Mouse (Mus musculus) lung, embryonic 15.5 days (tissue): ENCODE data around the gene Vwa8. TPM values are rescaled to one million over a fixed set of nuclear protein-coding genes. Genes with fewer than 3 reads are reported as not detected.

Source experiments
- ATAC-seq: fragments of 200-750 bp; cut with Nextera tagmentation; 2 replicates; pipeline ENCODE4 v1.8.0; 2017; ENCODE audit warnings: moderate number of reproducible peaks, borderline replicate concordance; ENCODE audit not compliant: low FRiP score, low TSS enrichment; ENCODE audit errors: extremely low read depth
- H3K27ac ChIP-seq: fragments of 300-500 bp; sonication (generic); 2 replicates; pipeline ENCODE4 v1.5.1; 2015; ENCODE audit warnings: moderate library complexity, mild to moderate bottlenecking, inconsistent platforms
- H3K27me3 ChIP-seq: fragments of 300-500 bp; sonication (generic); 2 replicates; pipeline ENCODE4 v1.6.1; 2015; ENCODE audit warnings: inconsistent platforms
- H3K36me3 ChIP-seq: fragments of 300-500 bp; sonication (generic); 2 replicates; pipeline ENCODE4 v1.6.1; 2015; ENCODE audit warnings: inconsistent platforms
- H3K4me1 ChIP-seq: fragments of 300-500 bp; sonication (generic); 2 replicates; pipeline ENCODE4 v1.6.1; 2015; ENCODE audit warnings: inconsistent platforms
- H3K4me2 ChIP-seq: fragments of 300-500 bp; sonication (generic); 2 replicates; pipeline ENCODE4 v1.6.1; 2015; ENCODE audit warnings: inconsistent platforms, mild to moderate bottlenecking, moderate library complexity
- H3K4me3 ChIP-seq: fragments of 300-500 bp; sonication (generic); 2 replicates; pipeline ENCODE4 v1.5.1; 2015; ENCODE audit warnings: mild to moderate bottlenecking, inconsistent platforms
- H3K9ac ChIP-seq: fragments of 300-500 bp; sonication (generic); 2 replicates; pipeline ENCODE4 v1.6.1; 2015; ENCODE audit warnings: inconsistent platforms
- H3K9me3 ChIP-seq: fragments of 300-500 bp; sonication (generic); 2 replicates; pipeline ENCODE4 v1.6.1; 2016; ENCODE audit warnings: inconsistent platforms
- WGBS: fragments of 180-500 bp; shearing (Covaris S2); methylation state at CpG from one replicate; pipeline ENCODE4 v1.1.7; 2015; 5-methylcytosine and 5-hydroxymethylcytosine counted together
- polyA plus RNA-seq: library from polyadenylated mRNA; unstranded; fragments of >200 nt; fragmentation: Nextera tagmentation; extraction: Ambion mirVana; gene quantifications from 2 replicates; pipeline ENCODE4 v1.2.1, GENCODE M21; 2015

The Vwa8 gene
- polyA plus RNA-seq, 1 experiment from 2014 or later: 10.3 TPM

DNA sequence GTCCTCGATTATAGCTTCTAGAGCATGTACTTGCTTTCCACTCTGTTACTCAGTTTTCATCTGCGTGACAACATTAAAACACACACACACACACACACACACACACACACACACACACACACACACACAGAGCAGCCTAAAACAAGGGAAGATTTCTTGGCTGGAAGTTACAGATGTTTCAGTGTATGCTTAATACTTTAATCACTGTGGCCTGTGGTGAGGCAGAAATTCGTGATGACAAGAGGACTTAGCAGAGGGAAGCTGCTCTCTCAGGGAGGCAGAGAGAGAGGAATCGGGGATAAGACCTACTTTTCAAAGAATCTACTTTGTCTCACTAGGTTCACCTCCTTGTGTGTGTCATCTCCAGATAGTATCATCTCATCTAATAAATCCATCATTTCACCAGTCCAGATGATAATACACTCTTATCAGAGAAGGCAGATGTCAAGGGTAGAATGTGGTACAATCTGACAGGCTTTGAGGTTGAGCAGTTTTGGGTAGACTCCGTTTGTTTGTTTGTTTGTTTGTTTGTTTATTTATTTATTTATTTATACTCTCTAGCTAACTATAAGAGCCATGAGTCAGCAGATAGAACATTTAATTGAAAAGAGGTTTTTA is 1.2 kb downstream of the Vwa8 start:
- no peaks in the 10 kb centered on the region for H3K36me3 ChIP-seq
- peaks cover 19% of the 10 kb centered on the region for H3K4me1 ChIP-seq
- 30% methylated on average over 5 of the region's 5 CpGs for WGBS
- H3K27me3 ChIP-seq: no peaks in the 10 kb centered on the region
- no peak for ATAC-seq
- H3K9ac ChIP-seq: no peak overlapping the region
- H3K27ac ChIP-seq: no peak overlapping the region
- H3K4me3 ChIP-seq: peak overlapping the region; percentile 63
- H3K9me3 ChIP-seq: no peaks in the 10 kb centered on the region
- H3K4me2 ChIP-seq: peak overlapping the region; percentile 63

DNA sequence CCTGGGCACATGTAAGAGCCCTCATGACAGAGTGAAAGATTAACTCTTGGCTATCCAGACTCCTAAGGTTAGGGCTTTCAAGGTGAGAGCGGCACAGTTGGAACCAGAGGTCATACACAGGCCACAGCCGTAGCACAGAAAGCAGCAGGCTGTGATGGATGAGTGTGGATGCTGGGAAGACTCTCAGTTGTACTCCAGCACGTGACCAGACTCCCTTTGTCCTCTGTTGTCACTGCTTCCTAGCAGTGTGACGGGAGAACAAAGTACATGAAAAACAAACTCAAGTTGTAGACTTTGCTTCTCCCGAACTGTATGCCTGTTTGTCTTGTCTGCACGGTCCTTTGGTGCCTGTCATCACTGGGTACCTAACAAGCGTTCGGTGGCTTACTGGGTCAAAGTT is 1.8 kb downstream of the Vwa8 start:
- no peaks in the 10 kb centered on the region for H3K9me3 ChIP-seq
- no peak overlapping the region for H3K9ac ChIP-seq
- H3K36me3 ChIP-seq: no peaks in the 10 kb centered on the region
- no peak overlapping the region for H3K27ac ChIP-seq
- ATAC-seq: no peak
- no peak overlapping the region for H3K4me3 ChIP-seq
- H3K4me1 ChIP-seq: peaks cover 19% of the 10 kb centered on the region
- no peak overlapping the region for H3K4me2 ChIP-seq
- 18% methylated on average over 8 of the region's 8 CpGs for WGBS
- H3K27me3 ChIP-seq: no peaks in the 10 kb centered on the region

DNA sequence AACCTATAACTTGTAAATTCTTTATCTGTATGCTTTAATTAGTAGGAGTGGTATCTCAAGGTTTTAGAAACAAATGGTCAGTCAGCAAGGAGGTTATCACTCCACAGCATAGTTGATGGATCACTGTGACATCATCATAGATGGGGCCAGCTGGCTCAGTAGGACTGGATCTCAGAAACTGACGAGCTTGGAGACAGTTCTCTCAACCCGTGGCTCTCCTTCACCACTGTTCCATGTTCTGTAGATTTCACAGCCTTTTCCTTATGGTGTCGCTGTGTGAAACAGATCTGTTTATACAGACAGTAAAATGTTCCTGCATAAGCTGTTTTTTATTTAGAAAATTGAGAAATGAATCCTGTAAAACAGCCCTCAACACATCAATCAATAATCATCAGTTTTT is 2.5 kb downstream of the Vwa8 start:
- no peak for ATAC-seq
- no peaks in the 10 kb centered on the region for H3K9me3 ChIP-seq
- no peak overlapping the region for H3K4me2 ChIP-seq
- no peaks in the 10 kb centered on the region for H3K36me3 ChIP-seq
- 28% methylated on average over 3 of the region's 3 CpGs for WGBS
- H3K9ac ChIP-seq: no peak overlapping the region
- no peak overlapping the region for H3K4me3 ChIP-seq
- H3K27me3 ChIP-seq: no peaks in the 10 kb centered on the region
- no peak overlapping the region for H3K27ac ChIP-seq
- peaks cover 19% of the 10 kb centered on the region for H3K4me1 ChIP-seq

DNA sequence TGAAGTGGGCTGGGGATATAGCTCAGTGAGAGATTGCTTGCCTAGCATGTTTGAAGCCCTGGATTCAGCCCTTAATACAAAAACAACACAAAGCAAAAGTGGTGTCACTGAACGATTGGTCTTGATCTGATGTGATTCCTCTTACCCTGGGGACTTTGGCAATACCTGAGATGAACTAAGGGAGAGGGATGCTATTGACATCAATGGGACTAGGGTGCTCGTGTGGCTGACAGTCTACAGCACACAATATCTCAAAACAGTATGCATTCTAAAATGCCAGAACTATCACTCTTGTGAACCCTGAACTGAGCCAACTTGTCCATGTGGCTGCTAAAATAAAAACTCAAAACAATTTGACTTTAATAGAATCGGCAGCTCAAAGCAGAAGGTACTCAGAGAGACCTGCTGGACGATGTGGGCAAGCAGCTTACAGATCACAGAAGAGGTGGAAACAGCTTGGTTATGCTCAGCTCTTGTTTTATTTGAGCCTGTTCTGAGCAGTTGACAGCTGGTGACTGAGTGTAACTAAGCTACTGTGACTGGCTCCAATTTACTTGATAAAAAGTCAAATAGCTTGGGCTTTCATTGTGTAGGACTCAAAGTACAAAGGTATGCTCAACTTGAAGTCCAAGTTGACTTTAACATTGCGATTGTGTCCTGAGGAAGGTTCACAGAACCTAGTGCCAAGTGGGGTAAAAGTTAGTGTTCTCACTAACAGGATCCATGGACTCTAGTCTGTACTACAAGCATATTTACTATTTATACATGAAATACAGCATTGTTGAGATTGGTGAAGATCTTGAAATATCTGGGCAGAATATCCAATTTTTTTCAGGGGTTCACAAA is 3.8 kb downstream of the Vwa8 start:
- Histone ChIP-seq H3K4me2 (no peak overlapping the region), H3K4me3 (no peak overlapping the region), H3K27ac (no peak overlapping the region), H3K36me3 (no peaks in the 10 kb centered on the region), H3K9ac (no peak overlapping the region), H3K4me1 (peaks cover 19% of the 10 kb centered on the region), H3K9me3 (no peaks in the 10 kb centered on the region), H3K27me3 (no peaks in the 10 kb centered on the region)
- ATAC-seq: no peak
- 69% methylated on average over 5 of the region's 5 CpGs for WGBS

DNA sequence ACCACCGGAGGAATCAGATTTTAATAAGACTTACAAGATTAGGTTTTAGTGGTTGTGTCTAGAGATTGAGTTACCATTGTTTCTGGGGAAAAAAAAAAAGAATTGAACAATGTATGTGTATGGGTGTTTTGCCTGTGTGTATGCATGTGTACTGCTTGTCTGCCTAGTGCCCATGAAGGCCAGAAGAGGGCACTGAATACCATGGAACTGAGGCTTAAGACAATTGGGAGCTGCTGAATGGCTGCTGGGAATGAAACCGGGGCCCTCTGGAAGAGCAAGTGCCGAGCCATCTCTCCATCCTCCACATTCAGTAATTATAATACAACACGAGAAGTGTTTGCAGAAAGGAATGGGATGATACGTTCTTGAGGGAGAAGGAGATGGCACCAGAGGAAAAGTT is 12.3 kb downstream of the Vwa8 start:
- no peaks in the 10 kb centered on the region for H3K36me3 ChIP-seq
- H3K27me3 ChIP-seq: no peaks in the 10 kb centered on the region
- H3K4me3 ChIP-seq: no peak overlapping the region
- WGBS: 93% methylated on average over 5 of the region's 5 CpGs
- H3K4me1 ChIP-seq: no peaks in the 10 kb centered on the region
- no peak for ATAC-seq
- H3K9ac ChIP-seq: no peak overlapping the region
- no peaks in the 10 kb centered on the region for H3K9me3 ChIP-seq
- H3K27ac ChIP-seq: no peak overlapping the region
- no peak overlapping the region for H3K4me2 ChIP-seq

DNA sequence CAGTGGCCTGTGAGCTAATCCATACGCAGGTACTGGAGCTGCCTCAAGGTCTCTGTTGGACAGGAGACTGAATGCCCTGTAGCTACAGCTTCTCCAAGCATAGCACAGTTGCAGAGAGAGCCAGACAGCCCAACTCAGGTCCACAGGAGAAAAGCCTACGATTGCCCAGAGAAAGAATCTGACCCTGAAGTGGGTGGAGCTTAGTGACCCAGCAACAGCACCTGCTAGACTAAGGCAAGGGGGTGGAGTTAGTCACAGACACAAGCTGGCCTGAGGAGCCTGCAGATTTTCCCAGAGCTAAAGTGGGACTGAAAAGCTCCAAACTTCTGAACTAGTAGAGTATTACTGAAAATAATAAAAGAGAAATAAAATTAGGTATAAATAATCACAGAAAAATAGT is 21.2 kb downstream of the Vwa8 start:
- Histone ChIP-seq H3K9ac (no peak overlapping the region), H3K4me1 (no peaks in the 10 kb centered on the region), H3K9me3 (no peaks in the 10 kb centered on the region), H3K4me3 (no peak overlapping the region), H3K36me3 (peaks cover 10% of the 10 kb centered on the region; the same call in 1 of the 2 replicates), H3K27ac (no peak overlapping the region), H3K4me2 (no peak overlapping the region), H3K27me3 (no peaks in the 10 kb centered on the region)
- no peak for ATAC-seq
- WGBS: 52% methylated on average over 2 of the region's 2 CpGs

DNA sequence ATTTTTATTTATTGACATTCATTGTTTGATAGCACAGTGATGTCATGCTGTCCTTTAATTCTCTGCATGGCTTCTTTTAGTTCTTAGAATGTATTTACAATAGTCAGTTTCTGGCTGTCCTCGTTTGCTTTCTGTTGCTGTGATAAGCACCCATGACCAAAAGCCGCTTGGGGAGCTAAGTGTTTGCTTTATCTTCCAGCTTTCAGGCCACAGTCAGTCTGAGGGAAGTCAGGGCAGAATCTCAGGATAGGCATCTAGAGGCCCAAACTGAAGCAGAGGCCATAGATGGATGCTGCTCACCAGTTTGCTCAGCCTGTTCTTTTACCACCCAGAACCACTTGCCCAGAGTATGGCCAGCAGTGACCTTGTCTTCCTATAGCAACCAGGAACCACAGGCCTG is 28.3 kb downstream of the Vwa8 start:
- Histone ChIP-seq H3K4me3 (no peak overlapping the region), H3K9ac (no peak overlapping the region), H3K36me3 (0 out of 2 replicates have a peak, but pooled peaks cover 3% of the 10 kb centered on the region), H3K27ac (no peak overlapping the region; the same call in 1 of the 2 replicates), H3K4me2 (no peak overlapping the region), H3K9me3 (no peaks in the 10 kb centered on the region), H3K27me3 (no peaks in the 10 kb centered on the region), H3K4me1 (0 out of 2 replicates have a peak, but pooled peaks cover 3% of the 10 kb centered on the region)
- WGBS: 42% methylated on average over 2 of the region's 2 CpGs
- ATAC-seq: no peak

DNA sequence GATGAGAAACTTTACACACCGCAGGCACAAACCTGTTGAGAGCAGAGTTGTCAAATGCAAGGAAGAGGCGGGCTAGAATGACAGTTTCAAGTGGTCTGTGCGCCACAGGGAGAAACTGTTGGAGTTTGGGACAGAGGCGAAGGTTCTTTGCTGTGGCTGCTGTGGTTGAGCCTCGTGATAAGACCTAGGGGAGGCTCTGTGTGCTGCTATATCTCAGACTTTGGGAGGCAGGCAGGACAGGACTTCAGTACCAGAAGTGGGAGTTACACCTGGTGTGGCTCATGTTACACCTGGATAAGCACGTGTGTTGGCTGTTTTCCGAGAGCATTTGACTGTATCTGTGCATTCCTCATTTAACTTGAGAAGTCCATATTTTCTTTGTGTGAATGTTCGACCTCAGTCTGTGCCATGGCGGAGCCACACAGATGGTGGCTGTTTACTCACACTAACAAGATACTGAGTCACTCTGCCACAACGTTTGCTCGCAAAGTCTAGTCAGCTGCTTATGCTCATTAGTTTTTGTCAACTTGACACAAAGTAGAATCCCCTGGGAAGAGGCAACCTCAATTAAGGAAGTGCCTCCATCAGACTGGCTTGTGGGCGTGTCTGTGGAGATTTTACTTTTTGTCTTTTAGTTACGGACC is 29.7 kb downstream of the Vwa8 start:
- Histone ChIP-seq H3K9ac (no peak overlapping the region), H3K9me3 (no peaks in the 10 kb centered on the region), H3K4me3 (no peak overlapping the region), H3K27me3 (no peaks in the 10 kb centered on the region), H3K36me3 (no peaks in the 10 kb centered on the region), H3K27ac (no peak overlapping the region), H3K4me2 (no peak overlapping the region), H3K4me1 (0 out of 2 replicates have a peak, but pooled peaks cover 3% of the 10 kb centered on the region)
- WGBS: 56% methylated on average over 13 of the region's 13 CpGs
- ATAC-seq: no peak

DNA sequence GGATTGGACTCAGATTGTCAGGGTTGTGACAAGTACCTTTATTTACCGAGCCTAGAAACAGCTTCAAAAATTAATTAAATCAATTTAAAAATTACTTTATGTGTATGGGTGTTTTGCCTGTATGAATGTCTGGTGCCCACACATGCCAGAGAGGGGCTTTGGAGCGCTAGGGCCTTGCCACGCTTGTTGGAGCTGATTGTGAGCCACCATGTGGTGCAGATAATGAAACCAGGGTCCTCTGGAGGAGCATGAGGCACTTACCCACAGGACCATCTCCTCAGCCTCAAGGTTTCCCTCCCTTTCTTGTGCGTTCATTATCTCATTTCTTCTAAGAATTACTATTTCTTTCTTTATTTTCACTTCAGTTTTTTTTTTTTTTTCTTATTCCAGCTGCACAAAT is 32.0 kb downstream of the Vwa8 start:
- no peak overlapping the region for H3K27ac ChIP-seq
- H3K4me1 ChIP-seq: 0 out of 2 replicates have a peak, but pooled peaks cover 3% of the 10 kb centered on the region
- ATAC-seq: no peak
- WGBS: 85% methylated on average over 4 of the region's 4 CpGs
- no peak overlapping the region for H3K4me3 ChIP-seq
- H3K27me3 ChIP-seq: no peaks in the 10 kb centered on the region
- H3K36me3 ChIP-seq: no peaks in the 10 kb centered on the region
- no peak overlapping the region for H3K4me2 ChIP-seq
- no peak overlapping the region for H3K9ac ChIP-seq
- no peaks in the 10 kb centered on the region for H3K9me3 ChIP-seq

DNA sequence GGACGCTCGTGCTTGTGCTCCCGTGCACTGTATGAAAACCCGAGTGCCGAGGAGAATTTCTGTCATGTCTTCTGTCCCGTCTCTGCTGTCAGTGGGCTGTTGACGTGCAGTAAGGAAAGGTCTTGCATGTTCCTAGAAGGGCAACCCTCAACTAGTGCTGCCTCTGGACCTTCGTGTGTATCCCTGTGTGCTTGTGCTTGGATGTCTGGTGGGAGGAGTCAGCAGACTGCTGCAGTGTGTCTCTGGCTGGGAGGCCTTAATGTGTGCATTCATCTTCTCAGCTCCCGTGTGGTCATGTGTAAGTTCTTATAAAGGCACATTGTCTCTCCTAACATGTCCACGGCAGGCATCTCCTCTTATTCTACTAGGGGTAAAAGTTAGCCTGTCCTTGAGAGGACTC is 32.7 kb downstream of the Vwa8 start:
- Histone ChIP-seq H3K9me3 (no peaks in the 10 kb centered on the region), H3K27me3 (no peaks in the 10 kb centered on the region), H3K9ac (no peak overlapping the region), H3K4me3 (no peak overlapping the region), H3K27ac (no peak overlapping the region), H3K4me2 (no peak overlapping the region), H3K4me1 (0 out of 2 replicates have a peak, but pooled peaks cover 3% of the 10 kb centered on the region), H3K36me3 (no peaks in the 10 kb centered on the region)
- 54% methylated on average over 10 of the region's 10 CpGs for WGBS
- ATAC-seq: no peak

DNA sequence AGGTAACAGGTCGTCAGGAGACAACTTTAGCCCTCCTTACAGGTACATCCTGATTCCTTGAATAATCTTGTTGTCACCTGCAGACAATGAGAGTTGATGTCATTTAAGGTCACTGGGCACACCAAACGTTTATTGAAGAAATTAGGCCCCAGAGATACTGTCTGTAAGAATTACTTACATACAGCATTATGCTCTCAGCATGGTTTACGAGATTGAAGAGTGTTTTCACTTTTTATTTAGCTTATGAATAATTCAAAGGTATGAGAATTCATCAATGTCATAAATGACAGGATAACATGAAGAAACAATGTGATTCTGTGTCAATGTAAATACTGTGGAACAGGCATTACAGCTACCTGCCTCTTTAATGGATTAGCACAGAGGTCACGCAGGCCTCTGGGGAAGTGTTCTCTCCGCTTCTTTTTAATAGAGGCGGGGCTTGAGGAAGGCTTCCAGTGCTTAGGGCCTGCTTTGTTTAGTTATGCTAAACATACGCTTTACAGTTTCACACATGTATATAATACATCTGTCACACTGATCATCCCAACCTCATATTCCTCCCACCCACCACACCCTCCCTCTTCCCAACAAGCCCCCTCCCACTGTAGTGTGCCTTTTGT is 37.2 kb downstream of the Vwa8 start:
- no peak overlapping the region for H3K9ac ChIP-seq
- no peak for ATAC-seq
- H3K4me3 ChIP-seq: no peak overlapping the region
- H3K36me3 ChIP-seq: no peaks in the 10 kb centered on the region
- 60% methylated on average over 7 of the region's 7 CpGs for WGBS
- no peak overlapping the region for H3K4me2 ChIP-seq
- H3K9me3 ChIP-seq: no peaks in the 10 kb centered on the region
- no peak overlapping the region for H3K27ac ChIP-seq
- no peaks in the 10 kb centered on the region for H3K4me1 ChIP-seq
- H3K27me3 ChIP-seq: no peaks in the 10 kb centered on the region
